Mouse (Mus musculus): ENCODE results near the gene Fbp2.

GRCm38 (mm10) chr13:62863771-62864170, 5.5 kb upstream of the Fbp2 start:
- TF ChIP-seq CTCF (IDR thresholded peaks at IDR 0.05; ENCODE audit: insufficient read depth, low read depth, low read length) (no peak), POLR2A (IDR thresholded peaks at IDR 0.05; ENCODE audit: insufficient read depth, low read depth, low read length) (no peak)
